Mouse (Mus musculus): Measurements from ENCODE around the gene Ssbp4.

DNA sequence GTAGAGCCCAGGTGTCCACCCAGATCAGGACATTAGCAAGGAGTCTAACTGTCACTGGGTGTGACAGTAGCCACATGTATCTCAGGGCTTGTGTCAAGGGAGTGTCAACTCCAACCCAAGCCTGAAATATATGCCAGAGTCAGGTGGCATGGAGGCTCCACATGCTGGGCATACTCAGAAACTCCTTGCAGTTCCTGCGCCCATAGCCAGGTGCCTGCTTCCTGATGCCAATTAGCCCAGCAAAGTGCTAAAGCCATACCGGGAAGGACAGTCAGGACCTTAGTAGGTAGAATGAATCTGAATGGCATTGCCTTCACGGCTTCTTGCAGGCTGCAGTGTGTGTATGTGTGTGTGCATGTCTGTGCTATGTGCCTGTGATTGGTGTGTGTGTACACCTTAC is 31.5 kb downstream of the Ssbp4 start:
- no peak for TF ChIP-seq POLR2A (IDR thresholded peaks at IDR 0.05; ENCODE audit: control insufficient read depth, extremely low read depth, insufficient read depth, low read length, poor library complexity)
- no peak for TF ChIP-seq CTCF (IDR thresholded peaks at IDR 0.05; ENCODE audit: borderline replicate concordance, control insufficient read depth, extremely low read depth, insufficient read depth, low read length, poor library complexity)
